11 mouse cellular contexts compared by ENCODE assay signal in the genomic region with DNA sequence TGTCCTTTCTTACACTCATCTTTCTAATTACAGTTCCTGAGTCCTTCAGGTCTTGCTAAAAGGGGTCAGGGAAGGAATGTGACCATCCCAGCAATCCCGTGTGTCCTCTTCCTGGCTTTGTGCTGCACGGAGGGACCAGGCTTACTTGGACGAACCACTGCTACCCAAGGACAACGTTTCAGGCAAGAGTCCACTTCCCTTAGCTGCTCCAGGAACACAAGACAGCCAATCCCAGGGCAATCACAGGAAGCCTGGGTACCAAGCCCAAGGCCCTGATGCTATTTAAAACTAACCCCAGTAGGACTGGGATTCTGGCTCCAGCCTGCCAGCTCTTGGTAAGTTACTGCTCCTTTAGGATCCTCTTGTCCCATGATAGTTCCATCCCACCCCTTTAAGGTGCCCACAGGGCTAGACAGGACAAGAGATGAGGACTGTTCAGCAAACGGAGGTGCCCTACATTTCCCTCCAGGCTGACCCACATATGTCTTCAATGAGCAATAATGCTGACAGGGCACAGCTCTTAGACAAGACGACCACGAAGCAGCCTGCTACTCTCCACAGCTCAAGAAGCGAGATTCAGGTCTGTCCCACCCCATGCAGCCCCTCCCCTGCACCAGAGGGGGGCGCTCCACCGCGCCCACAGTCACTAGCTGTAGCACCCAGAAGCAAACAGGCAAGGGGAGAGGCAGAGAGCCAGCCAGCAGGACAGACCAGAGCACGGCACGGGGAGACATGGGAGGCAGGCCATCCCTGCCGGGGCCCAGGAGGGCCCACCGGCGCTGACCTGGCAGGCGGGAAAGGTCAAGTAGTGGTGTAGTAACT.
DNase-seq lines count a peak whose midpoint lies in the region; ATAC-seq and TF ChIP-seq lines count a peak whose summit lies in the region.
"Had no signal": no experiment of that assay in that cellular context is flagged by ENCODE, and none has a peak within 500 bp of the region (broad histone marks: within the 10 kb centered on the region; RNA-seq: fewer than 3 reads in every experiment).

No protein-coding gene starts in this region.

- no peak for TF ChIP-seq EP300 in liver, postnatal 0 days (IDR thresholded peaks at IDR 0.05; ENCODE audit: low read depth)

- H3K27me3 ChIP-seq in liver, postnatal 0 days (ENCODE audit: insufficient read depth, low read length) = no peaks in the 10 kb centered on the region

- DNase-seq in embryo, embryonic 11 days = peak; percentile 15
- no peak for DNase-seq in embryo, embryonic 9.5 days (ENCODE audit: extremely low spot score)
- no peak for DNase-seq in liver, postnatal 0 days
- no peak for DNase-seq in liver
- DNase-seq in brain, embryonic 14.5 days (ENCODE audit: low read depth) = no peak
- DNase-seq in retina, embryonic 14.5 days (ENCODE audit: low spot score) = peak; percentile 35
- DNase-seq in cerebellum, adult 11 months = no peak
- DNase-seq: gastrocnemius, postnatal 14 days; kidney, adult 2 months had no signal

- no peaks in the 10 kb centered on the region for H3K4me1 ChIP-seq in liver, postnatal 0 days (ENCODE audit: insufficient read depth)

- no peak overlapping the region for H3K4me3 ChIP-seq in liver, postnatal 0 days (ENCODE audit: low read depth, low read length)
- H3K4me3 ChIP-seq: midbrain, embryonic 10.5 days had no signal

- H3K9ac ChIP-seq in liver, postnatal 0 days (replicated peaks) = no peak overlapping the region

- no peak overlapping the region for H3K27ac ChIP-seq in liver, postnatal 0 days (ENCODE audit: low read depth)
- H3K27ac ChIP-seq: midbrain, embryonic 10.5 days had no signal

- no peaks in the 10 kb centered on the region for H3K9me3 ChIP-seq in liver, postnatal 0 days (ENCODE audit: low read length)
- H3K9me3 ChIP-seq: midbrain, embryonic 10.5 days had no signal

- 0 out of 2 replicates have a peak, but pooled peaks cover 4% of the 10 kb centered on the region for H3K36me3 ChIP-seq in liver, postnatal 0 days (replicated peaks; ENCODE audit: insufficient read depth, low read length)

- TF ChIP-seq CTCF in liver, postnatal 0 days (IDR thresholded peaks at IDR 0.05; ENCODE audit: low read depth) = 0 out of 2 replicates have a peak, but pooled peaks have one; percentile 10
- TF ChIP-seq CTCF in brain, embryonic 14.5 days (IDR thresholded peaks at IDR 0.05; ENCODE audit: borderline replicate concordance, extremely low read depth, insufficient read depth, insufficient read length) = 0 out of 2 replicates have a peak, but pooled peaks have one; percentile 9

- WGBS in liver, postnatal 0 days (ENCODE audit: insufficient replicate concordance) = 71% methylated on average over 16 of the region's 17 CpGs

- H3K4me2 ChIP-seq in liver, postnatal 0 days (ENCODE audit: low read depth, low read length) = no peak overlapping the region

- TF ChIP-seq POLR2A in brain, embryonic 14.5 days (IDR thresholded peaks at IDR 0.05; ENCODE audit: borderline replicate concordance, extremely low read depth, insufficient read depth, insufficient read length, poor library complexity, severe bottlenecking) = no peak

- no peak for ATAC-seq in liver, postnatal 0 days
- ATAC-seq in cerebellum, adult (ENCODE audit: insufficient number of reproducible peaks, low FRiP score, low TSS enrichment) = no peak

Comparison
In these comparisons a context has a peak if more than half of its experiments do, and no peak if none do; other contexts are left out.
1. DNase-seq: peak in embryo, embryonic 11 days (single experiment) and retina, embryonic 14.5 days (single experiment); none in embryo, embryonic 9.5 days (single experiment), liver, postnatal 0 days (single experiment), liver (single experiment), brain, embryonic 14.5 days (single experiment) and cerebellum, adult 11 months (single experiment).